Mouse (Mus musculus): ENCODE data around the gene Rpl28. TPM values are rescaled to one million over a fixed set of nuclear protein-coding genes. Genes with fewer than 3 reads are reported as not detected.
"Not testable (repeated sequence)": the region's sequence is repeated elsewhere in the genome, so short reads cannot be mapped to it uniquely, and the experiment has no call there.

Gene Rpl28
- polyA plus RNA-seq, 1 experiment, result 3,556 TPM

DNA sequence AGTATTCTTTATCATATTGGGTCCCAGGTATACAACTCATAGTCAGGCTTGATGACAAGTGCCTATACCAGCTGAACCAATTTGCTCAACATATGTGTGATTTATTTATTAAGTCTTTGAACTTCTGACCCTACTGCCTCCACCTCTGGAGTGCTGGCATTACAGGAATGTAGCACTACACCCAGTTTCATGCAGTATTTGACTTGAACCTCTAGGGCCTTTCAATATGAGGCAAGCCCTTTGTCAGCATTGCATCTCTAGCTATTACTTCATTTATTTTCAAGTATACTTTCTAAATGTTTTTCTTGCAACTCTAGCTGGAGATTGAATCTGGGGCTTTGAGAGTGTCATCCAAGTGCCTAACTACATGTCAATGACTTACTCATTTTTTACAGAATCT, 9.6 kb downstream of the Rpl28 start:
- Histone ChIP-seq H3K36me3 (ENCODE audit: control insufficient read depth, insufficient read depth) (peaks cover 38% of the 10 kb centered on the region), H3K79me3 (ENCODE audit: low read depth) (no peaks in the 10 kb centered on the region), H3ac (ENCODE audit: control insufficient read depth, insufficient read length, low read depth) (no peak overlapping the region), H3K4me3 (ENCODE audit: insufficient read depth, poor library complexity, severe bottlenecking) (no peak overlapping the region), H3K27me3 (ENCODE audit: control insufficient read depth, insufficient read depth, insufficient read length) (no peaks in the 10 kb centered on the region), H3K79me2 (ENCODE audit: control insufficient read depth, insufficient read depth) (no peaks in the 10 kb centered on the region)
- no peak for TF ChIP-seq USF1 (IDR thresholded peaks at IDR 0.05; ENCODE audit: low read depth)
- TF ChIP-seq CEBPB (IDR thresholded peaks at IDR 0.05; ENCODE audit: low read depth), result no peak
- no peak for TF ChIP-seq CTCF (IDR thresholded peaks at IDR 0.05; ENCODE audit: control insufficient read depth, insufficient read depth, insufficient read length)
- no peak for TF ChIP-seq MYOG (IDR thresholded peaks at IDR 0.05; ENCODE audit: control insufficient read depth, extremely low read depth, insufficient read length)

DNA sequence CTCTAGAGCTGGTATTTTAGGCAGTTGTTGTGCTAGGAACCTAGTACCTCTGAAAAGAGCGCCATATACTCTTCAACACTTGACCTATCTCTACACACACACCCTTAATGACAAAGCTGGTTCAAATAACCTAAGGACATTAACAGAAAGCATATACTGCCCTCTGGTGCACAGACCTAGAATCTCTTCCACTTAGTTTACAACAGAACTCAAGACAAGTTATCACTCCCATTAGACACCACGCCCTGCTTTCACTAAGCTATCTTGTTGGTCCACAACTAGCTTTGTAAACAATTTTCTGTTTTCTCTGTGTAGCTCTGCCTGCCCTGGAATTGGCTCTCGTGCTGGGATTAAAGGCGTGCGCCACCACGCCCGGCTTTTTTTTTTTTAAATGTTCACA, 14.0 kb downstream of the Rpl28 start:
- H3ac ChIP-seq (ENCODE audit: control insufficient read depth, insufficient read length, low read depth), result no peak overlapping the region
- peaks cover 35% of the 10 kb centered on the region for H3K79me3 ChIP-seq (ENCODE audit: low read depth)
- peaks cover 34% of the 10 kb centered on the region for H3K79me2 ChIP-seq (ENCODE audit: control insufficient read depth, insufficient read depth)
- peaks cover 69% of the 10 kb centered on the region for H3K36me3 ChIP-seq (ENCODE audit: control insufficient read depth, insufficient read depth)
- H3K27me3 ChIP-seq (ENCODE audit: control insufficient read depth, insufficient read depth, insufficient read length), result no peaks in the 10 kb centered on the region
- H3K4me3 ChIP-seq (ENCODE audit: insufficient read depth, poor library complexity, severe bottlenecking), result no peak overlapping the region
- TF ChIP-seq FOSL1 (IDR thresholded peaks at IDR 0.05; ENCODE audit: insufficient read depth, low read length, poor library complexity, severe bottlenecking), result no peak
- TF ChIP-seq MYOD1 (IDR thresholded peaks at IDR 0.05; ENCODE audit: control insufficient read depth, insufficient read length, low read depth), result no peak
- TF ChIP-seq USF1 (IDR thresholded peaks at IDR 0.05; ENCODE audit: low read depth), result no peak
- TF ChIP-seq CTCF (IDR thresholded peaks at IDR 0.05; ENCODE audit: control insufficient read depth, insufficient read depth, insufficient read length), result no peak
- TF ChIP-seq MAX (IDR thresholded peaks at IDR 0.05), result no peak
- TF ChIP-seq CEBPB (IDR thresholded peaks at IDR 0.05; ENCODE audit: low read depth), result no peak
- no peak for TF ChIP-seq MYOG (IDR thresholded peaks at IDR 0.05; ENCODE audit: control insufficient read depth, extremely low read depth, insufficient read length)

DNA sequence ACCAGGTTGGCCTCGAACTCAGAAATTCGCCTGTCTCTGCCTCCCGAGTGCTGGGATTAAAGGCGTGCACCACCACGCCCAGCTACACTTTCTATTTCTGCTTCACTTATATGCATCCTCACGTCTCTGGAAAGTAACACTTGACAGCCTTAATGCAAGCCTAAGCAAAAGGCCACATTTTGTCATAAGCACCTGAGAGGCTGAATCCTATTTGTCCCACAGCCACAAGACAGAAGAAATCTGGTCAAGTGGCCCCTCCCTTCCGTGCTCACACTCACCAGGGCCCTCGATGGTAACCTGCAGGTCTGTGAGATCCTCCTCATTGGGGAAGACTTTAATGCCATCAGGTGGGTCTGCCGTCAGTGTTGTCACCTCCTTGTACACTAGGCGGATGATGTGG, 18.5 kb downstream of the Rpl28 start:
- not testable (repeated sequence) for H3K27me3 ChIP-seq (ENCODE audit: control insufficient read depth, insufficient read depth, insufficient read length)
- Histone ChIP-seq H3ac (ENCODE audit: control insufficient read depth, insufficient read length, low read depth) (peak overlapping the region; percentile 98), H3K79me2 (ENCODE audit: control insufficient read depth, insufficient read depth) (peaks cover 39% of the 10 kb centered on the region), H3K36me3 (ENCODE audit: control insufficient read depth, insufficient read depth) (peaks cover 49% of the 10 kb centered on the region), H3K4me3 (ENCODE audit: insufficient read depth, poor library complexity, severe bottlenecking) (peak overlapping the region; percentile 89), H3K79me3 (ENCODE audit: low read depth) (peaks cover 38% of the 10 kb centered on the region)

DNA sequence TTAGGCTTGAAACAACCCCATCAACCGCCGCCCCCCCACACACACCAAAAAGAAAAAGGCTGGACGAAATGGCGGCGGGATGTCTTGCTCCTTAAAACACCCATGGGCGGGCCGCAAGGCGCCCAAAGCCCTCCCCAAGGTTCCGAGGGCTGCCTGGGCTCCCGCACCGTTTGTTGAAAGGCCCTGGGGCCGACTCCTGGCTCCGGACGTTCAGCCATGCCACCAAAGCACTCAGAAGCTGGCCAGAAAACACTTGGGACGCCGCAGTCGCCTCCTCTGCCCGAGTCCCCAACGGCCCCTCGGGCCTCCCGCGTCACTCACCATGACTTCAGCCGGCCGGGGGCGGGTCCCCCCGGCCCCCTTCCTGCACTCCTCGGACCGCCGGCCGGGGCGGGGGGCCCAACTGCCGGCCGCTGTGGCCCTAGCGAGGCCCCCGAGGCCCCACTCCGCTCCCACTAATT, 19.2 kb downstream of the Rpl28 start:
- TF ChIP-seq FOSL1 (IDR thresholded peaks at IDR 0.05; ENCODE audit: insufficient read depth, low read length, poor library complexity, severe bottlenecking) (no peak), MYOD1 (IDR thresholded peaks at IDR 0.05; ENCODE audit: control insufficient read depth, insufficient read length, low read depth) (no peak), CTCF (IDR thresholded peaks at IDR 0.05; ENCODE audit: control insufficient read depth, insufficient read depth, insufficient read length) (no peak), MYOG (IDR thresholded peaks at IDR 0.05; ENCODE audit: control insufficient read depth, extremely low read depth, insufficient read length) (no peak), USF1 (IDR thresholded peaks at IDR 0.05; ENCODE audit: low read depth) (no peak), CEBPB (IDR thresholded peaks at IDR 0.05; ENCODE audit: low read depth) (no peak)
- H3K4me3 ChIP-seq (ENCODE audit: insufficient read depth, poor library complexity, severe bottlenecking), result peak overlapping the region; percentile 89
- H3K27me3 ChIP-seq (ENCODE audit: control insufficient read depth, insufficient read depth, insufficient read length), result no peaks in the 10 kb centered on the region
- H3K36me3 ChIP-seq (ENCODE audit: control insufficient read depth, insufficient read depth), result peaks cover 42% of the 10 kb centered on the region
- H3K79me2 ChIP-seq (ENCODE audit: control insufficient read depth, insufficient read depth), result peaks cover 39% of the 10 kb centered on the region
- peaks cover 38% of the 10 kb centered on the region for H3K79me3 ChIP-seq (ENCODE audit: low read depth)
- peak overlapping the region; percentile 98 for H3ac ChIP-seq (ENCODE audit: control insufficient read depth, insufficient read length, low read depth)

DNA sequence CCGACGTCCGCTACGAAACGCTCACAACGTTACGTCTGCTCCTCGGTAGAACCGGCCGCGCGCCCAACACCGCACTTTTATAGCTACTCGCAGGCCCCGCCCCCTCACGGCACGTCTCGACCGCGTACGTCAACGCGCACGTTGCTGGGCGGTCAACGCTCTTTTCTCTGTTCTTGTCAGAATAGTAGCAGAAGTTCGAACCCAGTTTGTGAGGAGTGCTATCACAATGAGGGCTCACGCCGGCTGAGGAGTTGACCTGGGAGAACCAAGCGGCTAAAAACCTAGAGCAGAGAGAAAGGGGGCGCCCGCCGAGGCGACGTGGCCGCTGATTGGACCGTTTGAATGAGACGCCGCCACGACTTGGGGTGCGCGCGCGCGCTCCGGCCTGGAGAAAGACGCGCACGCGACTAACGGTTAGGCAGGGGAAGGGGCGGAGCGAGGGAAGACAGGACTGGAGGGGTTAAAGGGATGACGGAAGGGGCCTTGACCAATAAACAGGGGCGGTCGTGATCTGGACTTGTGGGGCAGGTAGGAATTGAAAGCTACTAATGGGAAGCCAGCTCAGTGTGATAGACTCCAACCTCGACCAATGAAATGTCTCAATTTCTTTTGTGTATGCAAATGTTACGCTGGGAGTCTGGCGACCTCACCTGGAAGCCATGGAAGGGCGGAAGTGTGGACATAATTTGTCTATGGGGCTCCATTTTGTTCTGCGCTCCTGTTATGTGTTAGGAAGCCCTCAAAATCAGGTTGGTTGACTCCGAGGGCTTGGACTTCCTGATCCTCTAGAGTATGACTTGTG, 19.8 kb downstream of the Rpl28 start, which contains the start of gene Ube2s:
Gene Ube2s (minus strand): TSS at position 288 of the 802 bp plus-strand sequence.
- no peak for TF ChIP-seq CTCF (IDR thresholded peaks at IDR 0.05; ENCODE audit: control insufficient read depth, insufficient read depth, insufficient read length)
- no peak for TF ChIP-seq MYOG (IDR thresholded peaks at IDR 0.05; ENCODE audit: control insufficient read depth, extremely low read depth, insufficient read length)
- TF ChIP-seq USF1 (IDR thresholded peaks at IDR 0.05; ENCODE audit: low read depth), result no peak
- Histone ChIP-seq H3K79me3 (ENCODE audit: low read depth) (peaks cover 37% of the 10 kb centered on the region), H3K36me3 (ENCODE audit: control insufficient read depth, insufficient read depth) (peaks cover 35% of the 10 kb centered on the region)

DNA sequence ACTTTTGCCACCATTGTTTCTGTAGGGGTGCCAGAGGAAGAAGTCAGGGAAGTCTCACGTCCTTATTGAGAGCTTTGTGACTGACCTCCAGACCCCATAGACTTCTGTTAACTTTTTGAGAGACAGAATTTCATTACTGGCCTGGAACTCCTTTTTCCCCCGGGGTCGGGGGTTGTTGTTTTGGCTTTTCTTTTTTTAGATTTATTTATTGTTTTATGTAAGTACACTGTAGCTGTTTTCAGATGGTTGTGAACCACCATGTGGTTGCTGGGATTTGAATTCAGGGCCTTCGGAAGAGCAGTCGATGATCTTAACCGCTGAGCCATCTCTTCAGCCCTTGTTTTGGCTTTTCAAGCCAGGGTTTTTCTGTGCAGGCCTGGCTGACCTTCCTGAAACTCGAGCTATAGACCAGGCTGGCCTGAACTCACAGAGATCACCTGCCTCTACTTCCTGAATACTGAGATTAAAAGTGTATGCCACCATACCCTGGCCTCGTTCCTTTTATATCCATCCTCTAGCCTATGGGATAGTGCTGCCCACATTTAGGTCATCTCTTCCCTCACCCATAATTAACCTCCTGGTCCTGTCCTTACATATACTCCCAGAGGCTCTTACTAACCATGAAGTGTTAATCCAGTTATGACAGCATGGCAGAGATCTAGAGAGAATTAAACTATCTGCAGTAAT, 20.6 kb downstream of the Rpl28 start:
- H3K79me2 ChIP-seq (ENCODE audit: control insufficient read depth, insufficient read depth), result peaks cover 39% of the 10 kb centered on the region
- H3K79me3 ChIP-seq (ENCODE audit: low read depth), result peaks cover 35% of the 10 kb centered on the region
- H3K4me3 ChIP-seq (ENCODE audit: insufficient read depth, poor library complexity, severe bottlenecking), result peak overlapping the region; percentile 40
- peaks cover 31% of the 10 kb centered on the region for H3K36me3 ChIP-seq (ENCODE audit: control insufficient read depth, insufficient read depth)
- no peaks in the 10 kb centered on the region for H3K27me3 ChIP-seq (ENCODE audit: control insufficient read depth, insufficient read depth, insufficient read length)
- TF ChIP-seq USF1 (IDR thresholded peaks at IDR 0.05; ENCODE audit: low read depth) (no peak), MYOD1 (IDR thresholded peaks at IDR 0.05; ENCODE audit: control insufficient read depth, insufficient read length, low read depth) (no peak), MYOG (IDR thresholded peaks at IDR 0.05; ENCODE audit: control insufficient read depth, extremely low read depth, insufficient read length) (no peak)
- H3ac ChIP-seq (ENCODE audit: control insufficient read depth, insufficient read length, low read depth), result peak overlapping the region; percentile 47

More for the DNA sequence above, 19.8 kb downstream of the Rpl28 start, which contains the start of gene Ube2s:
- Histone ChIP-seq H3ac (ENCODE audit: control insufficient read depth, insufficient read length, low read depth) (peak within 1 kb of the TSS; percentile 98), H3K27me3 (ENCODE audit: control insufficient read depth, insufficient read depth, insufficient read length) (no peaks in the 10 kb centered on the region), H3K79me2 (ENCODE audit: control insufficient read depth, insufficient read depth) (peaks cover 39% of the 10 kb centered on the region), H3K4me3 (ENCODE audit: insufficient read depth, poor library complexity, severe bottlenecking) (peak within 1 kb of the TSS; percentile 89)
